Mouse (Mus musculus) intestine, embryonic 16.5 days (tissue): ENCODE data around the gene Grap. TPM values are rescaled to one million over a fixed set of nuclear protein-coding genes. Genes with fewer than 3 reads are reported as not detected.
A peak's percentile ranks its signal among the peaks of the same experiment; 100 is the strongest.

Experiments used
- ATAC-seq: fragments of 200-750 bp; cut with Nextera tagmentation; 2 replicates; pipeline ENCODE4 v1.8.0; 2017; ENCODE audit warnings: moderate TSS enrichment, moderate library complexity
- H3K27ac ChIP-seq: fragments of 300-500 bp; sonication (generic); 2 replicates; pipeline ENCODE4 v1.5.1; 2014; ENCODE audit warnings: mild to moderate bottlenecking, low read length
- H3K27me3 ChIP-seq: fragments of 300-500 bp; sonication (generic); replicated peaks from 2 replicates; pipeline ENCODE4 v1.6.1; 2014; ENCODE audit warnings: low read length, control low read depth, mixed read lengths; ENCODE audit not compliant: control insufficient read depth, insufficient read depth
- H3K36me3 ChIP-seq: fragments of 300-500 bp; sonication (generic); 2 replicates; pipeline ENCODE4 v1.6.1; 2014; ENCODE audit warnings: low read length, control low read depth; ENCODE audit not compliant: control insufficient read depth, insufficient read depth
- H3K4me1 ChIP-seq: fragments of 300-500 bp; sonication (generic); 2 replicates; pipeline ENCODE4 v1.6.1; 2014; ENCODE audit warnings: low read length, control low read depth, mixed read lengths; ENCODE audit not compliant: control insufficient read depth, insufficient read depth
- H3K4me2 ChIP-seq: fragments of 300-500 bp; sonication (generic); 2 replicates; pipeline ENCODE4 v1.6.1; 2014; ENCODE audit warnings: low read depth, low read length, control low read depth
- H3K4me3 ChIP-seq: fragments of 300-500 bp; sonication (generic); 2 replicates; pipeline ENCODE4 v1.5.1; 2014; ENCODE audit warnings: mild to moderate bottlenecking, low read length
- H3K9ac ChIP-seq: fragments of 300-500 bp; sonication (generic); 2 replicates; pipeline ENCODE4 v1.6.1; 2014; ENCODE audit warnings: low read depth, low read length
- H3K9me3 ChIP-seq: fragments of 300-500 bp; sonication (generic); 2 replicates; pipeline ENCODE4 v1.6.1; 2016; ENCODE audit warnings: low read length, control low read depth; ENCODE audit not compliant: control insufficient read depth
- WGBS: fragments of 180-500 bp; shearing (Covaris S2); extraction: QIAGEN DNeasy Blood & Tissue Kit; methylation state at CpG from one replicate; pipeline ENCODE4 v1.1.7; 2014; 5-methylcytosine and 5-hydroxymethylcytosine counted together
- polyA plus RNA-seq: library from polyadenylated mRNA; unstranded; fragments of >200 nt; fragmentation: Nextera tagmentation; extraction: Ambion mirVana; gene quantifications from 2 replicates; pipeline ENCODE4 v1.2.1, GENCODE M21; 2015

Grap gene
- 7.2 and 8.6 TPM in 2 replicates for polyA plus RNA-seq

- Histone ChIP-seq H3K27ac (peak within 1 kb of the TSS; percentile 23; the same call in 1 of the 2 replicates), H3K9ac (no peak within 1 kb of the TSS), H3K27me3 (no peaks in the 10 kb centered on the region), H3K9me3 (no peaks in the 10 kb centered on the region), H3K36me3 (no peaks in the 10 kb centered on the region), H3K4me2 (no peak within 1 kb of the TSS), H3K4me1 (peaks cover 3% of the 10 kb centered on the region; the same call in 1 of the 2 replicates), H3K4me3 (peak within 1 kb of the TSS; percentile 0)
- ATAC-seq, result no peak
- WGBS, result 56% methylated on average over 10 of the region's 10 CpGs
Observed at GRCm38 (mm10) chr11:61652686-61653447, at the start of gene Grap. Grap (plus strand) TSS chr11:61653265.

GRCm38 (mm10) chr11:61608072-61608471, 45.0 kb upstream of the Grap start:
- Histone ChIP-seq H3K27me3 (no peaks in the 10 kb centered on the region), H3K27ac (no peak overlapping the region), H3K9me3 (no peaks in the 10 kb centered on the region), H3K4me2 (no peak overlapping the region), H3K9ac (no peak overlapping the region), H3K4me1 (no peaks in the 10 kb centered on the region), H3K36me3 (no peaks in the 10 kb centered on the region), H3K4me3 (no peak overlapping the region)
- no peak for ATAC-seq
- 60% methylated on average over 4 of the region's 4 CpGs for WGBS

- no peak overlapping the region for H3K4me2 ChIP-seq
- peaks cover 5% of the 10 kb centered on the region; the same call in 1 of the 2 replicates for H3K4me1 ChIP-seq
- H3K36me3 ChIP-seq, result no peaks in the 10 kb centered on the region
- ATAC-seq, result no peak
- H3K27me3 ChIP-seq, result no peaks in the 10 kb centered on the region
- no peak overlapping the region for H3K27ac ChIP-seq
- WGBS, result 84% methylated on average over 3 of the region's 3 CpGs
- H3K9me3 ChIP-seq, result no peaks in the 10 kb centered on the region
- no peak overlapping the region for H3K9ac ChIP-seq
- no peak overlapping the region for H3K4me3 ChIP-seq
Observed at GRCm38 (mm10) chr11:61611197-61611596, 41.9 kb upstream of the Grap start.

GRCm38 (mm10) chr11:61612116-61612635, 40.9 kb upstream of the Grap start:
- Histone ChIP-seq H3K36me3 (no peaks in the 10 kb centered on the region), H3K27me3 (no peaks in the 10 kb centered on the region), H3K4me2 (no peak overlapping the region), H3K9me3 (no peaks in the 10 kb centered on the region), H3K27ac (no peak overlapping the region), H3K9ac (no peak overlapping the region), H3K4me3 (no peak overlapping the region), H3K4me1 (peaks cover 8% of the 10 kb centered on the region; the same call in 1 of the 2 replicates)
- ATAC-seq, result no peak
- 51% methylated on average over 4 of the region's 4 CpGs for WGBS

GRCm38 (mm10) chr11:61614401-61614800, 38.7 kb upstream of the Grap start:
- Histone ChIP-seq H3K27me3 (no peaks in the 10 kb centered on the region), H3K4me1 (peaks cover 8% of the 10 kb centered on the region), H3K9me3 (no peaks in the 10 kb centered on the region), H3K4me2 (no peak overlapping the region), H3K36me3 (no peaks in the 10 kb centered on the region), H3K9ac (no peak overlapping the region), H3K4me3 (no peak overlapping the region), H3K27ac (no peak overlapping the region)
- WGBS, result 46% methylated on average over 5 of the region's 5 CpGs
- ATAC-seq, result no peak

- H3K36me3 ChIP-seq, result no peaks in the 10 kb centered on the region
- H3K9ac ChIP-seq, result peak overlapping the region; percentile 38
- WGBS, result 12% methylated on average over 21 of the region's 22 CpGs
- no peaks in the 10 kb centered on the region for H3K9me3 ChIP-seq
- no peaks in the 10 kb centered on the region for H3K27me3 ChIP-seq
- no peak overlapping the region for H3K4me3 ChIP-seq
- 0 out of 2 replicates have a peak overlapping the region, but pooled peaks have one; percentile 17 for H3K27ac ChIP-seq
- H3K4me1 ChIP-seq, result peaks cover 13% of the 10 kb centered on the region
- peak; percentile 8; the same call in 1 of the 2 replicates for ATAC-seq
- peak overlapping the region; percentile 31 for H3K4me2 ChIP-seq
Observed at GRCm38 (mm10) chr11:61615686-61616522, 37.2 kb upstream of the Grap start.

GRCm38 (mm10) chr11:61616523-61617292, 36.4 kb upstream of the Grap start:
- no peaks in the 10 kb centered on the region for H3K9me3 ChIP-seq
- no peak overlapping the region for H3K4me3 ChIP-seq
- H3K36me3 ChIP-seq, result no peaks in the 10 kb centered on the region
- H3K4me2 ChIP-seq, result no peak overlapping the region
- WGBS, result 71% methylated on average over 9 of the region's 9 CpGs
- no peaks in the 10 kb centered on the region for H3K27me3 ChIP-seq
- H3K4me1 ChIP-seq, result peaks cover 13% of the 10 kb centered on the region
- H3K27ac ChIP-seq, result no peak overlapping the region
- peak overlapping the region; percentile 6; the same call in 1 of the 2 replicates for H3K9ac ChIP-seq
- ATAC-seq, result no peak

- H3K4me3 ChIP-seq, result no peak overlapping the region
- no peak overlapping the region for H3K9ac ChIP-seq
- H3K27ac ChIP-seq, result no peak overlapping the region
- peaks cover 13% of the 10 kb centered on the region for H3K4me1 ChIP-seq
- no peaks in the 10 kb centered on the region for H3K27me3 ChIP-seq
- 76% methylated on average over 7 of the region's 7 CpGs for WGBS
- H3K4me2 ChIP-seq, result no peak overlapping the region
- no peak for ATAC-seq
- no peaks in the 10 kb centered on the region for H3K9me3 ChIP-seq
- H3K36me3 ChIP-seq, result no peaks in the 10 kb centered on the region
Observed at GRCm38 (mm10) chr11:61617293-61617975, 35.6 kb upstream of the Grap start.
